Mouse (Mus musculus) embryonic stem cell, embryonic (primary cell): Measurements from ENCODE around the gene Cmya5.

Source experiments
- CTCF ChIA-PET, 4 experiments: fragments of 300-600 bp in 2 of 4; fragments of 350-600 bp in 2 of 4; sonication (Branson Sonifier 250); formaldehyde crosslinking; loops; one replicate each; lab custom pipeline; 2022; ENCODE audit warnings: inconsistent platforms in 2 of 4; lab: Charles Lee
- POLR2A ChIA-PET, 4 experiments: fragments of 300-600 bp in 2 of 4; fragments of 350-600 bp in 2 of 4; sonication (Branson Sonifier 250); formaldehyde crosslinking; loops; one replicate each; lab custom pipeline; 2022; ENCODE audit warnings: antibody characterized with exemption in 4 of 4, inconsistent platforms in 1 of 4; lab: Charles Lee

Gene Cmya5

DNA sequence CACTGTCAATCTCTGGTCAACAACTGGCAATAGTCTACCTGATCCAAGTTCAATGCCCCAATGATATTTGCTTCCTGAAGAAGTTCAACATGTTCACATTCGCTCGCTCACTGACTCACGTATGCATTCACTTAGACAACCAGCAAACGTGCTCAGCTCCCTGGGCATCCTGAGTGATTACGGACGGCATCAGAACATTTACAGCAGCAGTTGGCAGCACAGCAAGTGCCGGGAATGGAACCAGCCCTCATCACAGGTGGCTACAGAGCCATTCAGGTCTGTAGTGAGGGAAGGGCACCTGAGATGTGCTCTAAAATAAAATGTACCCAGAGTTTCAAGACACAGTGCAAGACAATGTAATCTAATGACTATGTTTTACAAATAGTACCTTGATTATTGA lies 7.4 kb downstream of the Cmya5 start:
- ChIA-PET POLR2A (no interaction called here), CTCF (no interaction called here)

DNA sequence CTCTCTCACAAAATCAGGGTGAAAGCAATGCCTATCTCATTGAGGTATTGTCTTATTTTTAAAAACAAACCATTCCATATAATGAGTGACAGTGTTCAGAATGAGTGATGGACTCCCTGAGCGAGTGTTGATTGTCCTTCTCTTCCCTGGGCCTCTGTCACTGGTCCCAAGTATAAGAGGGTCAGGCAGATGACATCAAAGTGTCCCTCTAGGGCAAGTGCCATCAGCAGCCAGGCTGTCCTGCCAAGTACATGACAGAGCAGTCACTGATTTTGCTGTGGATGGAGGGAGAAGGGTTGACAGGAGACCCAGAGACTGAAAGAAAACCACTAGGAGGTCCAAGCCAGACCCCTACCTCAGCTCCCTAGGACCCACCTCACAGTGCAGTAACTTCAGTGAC lies 8.3 kb downstream of the Cmya5 start:
- POLR2A ChIA-PET = no interaction called here
- CTCF ChIA-PET = no interaction called here

DNA sequence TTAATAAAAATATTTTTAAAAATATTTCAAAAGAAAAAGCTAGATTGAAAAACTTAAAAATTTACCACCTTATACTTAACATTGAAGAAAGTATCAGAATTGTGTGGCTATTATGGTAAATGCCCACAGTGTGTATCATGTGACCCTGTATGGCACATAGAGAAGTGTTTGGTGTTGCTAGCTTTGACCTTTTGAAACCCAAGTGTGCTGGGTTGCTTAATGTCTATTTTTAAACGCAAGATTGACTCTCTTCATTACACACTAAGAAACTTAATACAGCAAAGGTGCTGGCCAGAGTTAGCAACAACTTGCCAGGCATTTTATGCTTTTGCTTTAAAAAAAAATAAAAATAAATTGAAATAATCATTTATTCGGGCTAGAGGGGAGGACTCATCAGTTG lies 9.0 kb downstream of the Cmya5 start:
- CTCF ChIA-PET = no interaction called here
- POLR2A ChIA-PET = no interaction called here

DNA sequence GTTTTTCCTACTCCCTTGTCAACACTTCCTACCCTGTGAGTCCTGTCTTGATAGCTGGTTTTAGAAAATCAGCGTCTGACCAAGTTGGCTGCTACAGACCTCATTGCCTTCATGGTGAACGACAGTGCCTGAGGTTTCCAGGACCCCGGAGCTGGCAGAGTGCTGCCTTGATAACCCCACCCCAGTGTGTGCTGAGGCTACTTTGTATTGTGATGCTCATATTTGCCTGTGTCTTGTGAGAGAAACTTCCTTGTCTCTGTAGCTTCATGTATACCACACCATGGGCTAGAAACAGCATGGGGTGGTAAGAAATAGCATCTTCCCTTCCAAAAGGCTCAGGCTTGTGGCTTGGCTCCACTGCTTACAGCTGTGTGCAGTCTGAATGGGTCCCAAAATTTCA lies 13.8 kb downstream of the Cmya5 start:
- CTCF ChIA-PET = no interaction called here
- POLR2A ChIA-PET = no interaction called here

DNA sequence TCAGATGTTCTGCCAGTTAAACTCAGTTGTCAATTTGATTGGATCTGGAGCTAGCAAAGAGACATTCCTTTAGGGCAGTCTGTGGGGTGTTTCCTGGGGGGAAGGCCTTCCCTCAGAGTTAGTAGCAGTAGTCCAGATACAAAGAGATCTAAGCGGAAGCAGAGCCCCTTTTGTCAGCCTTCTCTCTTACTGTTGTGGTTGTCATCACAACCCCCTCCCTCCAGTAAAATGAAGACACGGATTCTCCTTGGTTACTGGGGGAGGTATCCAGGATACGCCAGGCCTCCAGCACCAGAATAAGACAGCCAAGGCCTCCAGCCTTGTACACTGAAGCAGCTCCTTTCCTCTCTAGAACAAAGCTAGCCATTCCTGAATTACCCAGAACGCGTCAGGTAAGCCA lies 15.6 kb downstream of the Cmya5 start:
- ChIA-PET POLR2A (no interaction called here), CTCF (no interaction called here)

DNA sequence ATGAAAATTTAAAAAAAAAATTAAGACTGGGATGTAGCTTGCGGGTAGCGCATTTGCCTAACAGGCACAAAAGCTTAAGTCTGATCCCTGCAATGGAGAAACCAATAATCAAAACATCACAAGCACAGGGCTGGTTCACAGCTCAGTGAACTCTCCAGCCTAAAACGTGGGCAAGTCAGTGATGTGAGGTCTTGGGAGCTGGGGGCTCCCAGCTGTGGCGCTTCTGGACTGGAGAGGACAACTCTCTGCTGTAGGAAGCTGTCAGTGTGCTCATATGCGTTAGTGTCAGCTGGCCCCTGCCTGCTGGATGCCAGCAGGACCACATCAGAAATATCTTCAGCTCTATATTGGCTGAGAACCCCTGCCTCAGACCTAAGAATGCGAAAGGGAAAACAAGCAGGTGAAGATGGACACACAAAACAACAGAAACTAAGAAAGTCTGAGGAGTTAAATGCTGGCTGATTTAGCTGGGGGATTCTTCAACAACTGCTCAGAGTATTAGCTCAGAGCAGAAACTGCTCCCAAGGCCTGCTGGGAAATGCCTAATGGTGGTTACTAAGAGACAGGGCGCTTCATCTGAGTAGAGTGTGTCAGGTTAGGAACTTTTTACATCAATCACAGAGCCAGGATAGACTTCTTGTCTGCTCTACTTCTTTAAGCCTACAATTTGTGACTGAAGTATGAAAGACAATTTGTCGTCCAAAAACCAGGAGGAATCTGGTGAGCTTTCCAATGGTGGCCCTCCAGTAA lies 16.2 kb downstream of the Cmya5 start:
- POLR2A ChIA-PET = no interaction called here
- CTCF ChIA-PET = no interaction called here

DNA sequence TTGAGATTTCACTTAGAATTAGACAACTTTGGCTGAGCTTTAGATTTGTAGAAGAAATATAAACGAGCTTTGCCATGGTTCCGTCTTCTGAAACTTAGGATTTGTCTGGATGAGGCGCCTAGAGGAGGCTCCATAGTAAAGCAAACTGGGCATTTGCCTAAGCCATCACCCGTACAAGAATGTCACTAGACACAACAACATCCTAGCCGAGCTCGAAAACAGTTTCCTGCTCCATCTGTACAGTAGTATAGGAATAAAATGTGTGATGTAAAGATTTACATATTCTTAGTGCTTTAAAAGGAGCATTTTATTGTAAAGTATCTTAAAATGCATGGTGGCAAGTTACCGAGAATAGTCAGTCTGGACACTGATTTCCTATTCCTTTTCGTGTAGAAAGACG lies 22.2 kb downstream of the Cmya5 start:
- ChIA-PET POLR2A (no interaction called here), CTCF (no interaction called here)

DNA sequence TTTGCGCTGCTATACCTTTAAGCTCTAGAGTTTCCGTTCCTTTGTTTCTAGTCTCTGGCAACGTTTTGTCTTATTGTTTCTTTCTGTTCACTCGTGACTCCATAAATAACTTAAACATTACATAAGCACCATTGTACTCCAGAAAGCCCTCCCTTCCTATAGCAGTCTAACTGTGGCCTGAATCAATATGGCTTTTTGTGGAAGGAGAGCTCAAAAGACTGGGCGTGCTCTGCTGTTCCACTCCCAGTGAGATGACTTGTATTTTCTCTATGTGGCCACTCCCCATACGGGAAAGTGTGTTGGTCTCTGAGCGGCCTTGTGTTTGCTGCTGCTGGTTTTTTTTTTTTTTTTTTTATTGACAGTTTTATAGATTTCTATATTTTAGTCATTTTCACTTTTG lies 27.3 kb downstream of the Cmya5 start:
- CTCF ChIA-PET = no interaction called here
- POLR2A ChIA-PET = interaction anchor here in 2 of 4 experiments (0.6 to 0.7 kb wide), 2 partner anchors 59 to 551 kb away, joined by 4 read pairs; no protein-coding TSS in a partner anchor

DNA sequence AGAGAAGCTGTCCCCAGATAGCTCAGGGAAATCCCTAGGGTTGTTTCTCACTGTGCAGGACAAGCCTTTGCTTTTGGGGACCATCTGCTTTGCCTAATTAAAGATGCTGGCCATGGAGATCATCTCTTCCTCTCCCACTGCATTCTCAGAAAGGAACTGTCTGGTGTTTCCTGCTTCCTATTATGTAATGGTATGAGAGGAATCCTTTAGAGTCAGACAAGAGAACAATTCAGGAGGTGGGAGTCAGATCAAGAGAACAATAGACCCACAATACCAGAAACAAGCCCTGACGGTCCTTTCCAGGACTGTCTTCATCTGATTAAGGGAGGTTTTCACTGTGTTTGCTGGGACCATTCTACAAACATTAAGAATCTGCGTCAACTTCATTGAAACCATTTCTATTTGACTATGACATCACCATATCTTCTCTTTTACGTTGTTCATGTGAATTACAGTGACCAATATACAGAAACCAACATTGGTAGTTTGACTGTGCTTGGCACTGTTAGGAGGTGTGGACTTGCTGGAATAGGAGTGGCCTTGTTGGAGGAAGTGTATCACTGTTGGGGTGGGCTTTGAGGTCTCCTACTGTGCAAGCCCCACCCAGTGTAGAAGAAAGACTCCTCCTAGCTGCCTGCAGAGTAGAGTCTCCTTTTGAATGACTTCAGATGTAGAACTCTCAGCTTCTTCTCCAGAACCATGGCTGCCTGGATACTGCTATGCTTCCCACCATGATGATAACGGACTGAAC lies 42.0 kb downstream of the Cmya5 start:
- POLR2A ChIA-PET = no interaction called here
- CTCF ChIA-PET = no interaction called here

DNA sequence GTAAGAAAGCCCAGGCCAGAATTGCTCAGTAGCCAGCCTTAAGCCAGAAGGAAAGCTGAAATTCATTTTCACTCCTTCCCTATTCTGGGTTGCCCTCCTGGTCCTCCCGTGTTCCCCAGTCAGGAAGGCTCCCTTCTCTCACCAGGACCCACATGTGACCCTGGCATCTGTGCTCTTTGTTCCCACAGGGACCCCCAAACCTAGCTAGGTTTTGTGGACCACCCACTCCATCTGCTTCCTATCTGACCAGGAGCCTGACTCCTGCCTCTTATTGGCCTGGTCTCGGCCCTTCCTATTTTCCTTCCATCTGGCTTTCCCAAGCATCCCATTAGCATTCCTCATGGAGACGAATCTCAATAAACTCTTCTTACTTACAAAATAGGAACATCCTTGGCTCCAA lies 45.9 kb downstream of the Cmya5 start:
- ChIA-PET POLR2A (no interaction called here), CTCF (no interaction called here)

DNA sequence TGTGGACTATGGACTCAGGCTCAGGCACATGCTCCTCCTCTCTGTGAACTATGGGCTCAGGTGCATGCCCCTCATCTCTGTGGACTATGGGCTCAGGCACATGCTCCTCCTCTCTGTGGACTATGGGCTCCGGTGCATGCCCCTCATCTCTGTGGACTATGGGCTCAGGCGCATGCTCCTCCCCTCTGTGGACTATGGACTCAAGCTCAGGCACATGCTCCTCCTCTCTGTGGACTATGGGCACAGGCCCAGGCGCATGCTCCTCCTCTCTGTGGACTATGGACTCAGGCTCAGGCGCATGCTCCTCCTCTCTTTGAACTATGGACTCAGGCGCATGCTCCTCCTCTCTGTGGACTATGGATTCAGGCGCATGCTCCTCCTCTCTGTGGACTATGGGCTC lies 47.9 kb downstream of the Cmya5 start:
- ChIA-PET POLR2A (interaction anchor here in 1 of 4 experiments (0.7 kb wide), 1 partner anchor 128 kb away, joined by 5 read pairs; no protein-coding TSS in a partner anchor), CTCF (no interaction called here)

DNA sequence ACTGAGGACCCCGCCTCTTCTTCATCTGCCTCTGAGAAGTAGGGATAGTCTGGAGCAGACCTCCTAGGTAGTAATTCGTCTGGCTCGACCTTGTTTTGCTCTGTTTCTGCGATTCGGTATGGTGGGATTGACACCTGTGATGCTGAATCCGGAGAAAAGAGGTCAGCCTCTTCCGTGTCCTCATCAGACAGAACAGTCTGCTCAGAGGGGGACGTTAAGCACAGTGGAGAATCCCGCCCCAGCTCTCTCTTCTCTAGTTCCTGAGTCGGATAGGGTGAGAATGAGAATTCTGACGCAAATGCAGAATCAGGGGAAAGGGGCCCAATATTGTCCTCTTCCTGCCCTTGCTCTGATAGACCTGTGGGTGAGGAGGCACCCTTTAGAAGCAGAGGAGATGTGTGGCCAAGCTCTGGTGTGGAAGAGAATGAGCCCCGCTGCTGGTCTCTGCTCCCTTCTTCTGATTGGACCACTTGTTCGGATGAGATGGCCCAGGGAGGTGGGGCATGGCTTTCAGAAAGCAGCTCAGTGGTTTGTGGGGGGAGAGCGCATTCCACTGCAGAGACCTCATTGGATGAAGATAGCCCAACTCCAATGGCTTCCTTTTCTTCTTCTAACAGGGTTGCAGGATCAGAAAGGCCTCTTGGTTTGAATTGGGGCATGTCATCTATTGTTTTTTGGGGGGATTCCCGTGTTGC lies 49.3 kb downstream of the Cmya5 start:
- ChIA-PET CTCF (no interaction called here), POLR2A (interaction anchor here in 1 of 4 experiments (0.5 kb wide), 1 partner anchor 97 kb away, joined by 3 read pairs; the partner anchor contains the start of gene Tent2)

DNA sequence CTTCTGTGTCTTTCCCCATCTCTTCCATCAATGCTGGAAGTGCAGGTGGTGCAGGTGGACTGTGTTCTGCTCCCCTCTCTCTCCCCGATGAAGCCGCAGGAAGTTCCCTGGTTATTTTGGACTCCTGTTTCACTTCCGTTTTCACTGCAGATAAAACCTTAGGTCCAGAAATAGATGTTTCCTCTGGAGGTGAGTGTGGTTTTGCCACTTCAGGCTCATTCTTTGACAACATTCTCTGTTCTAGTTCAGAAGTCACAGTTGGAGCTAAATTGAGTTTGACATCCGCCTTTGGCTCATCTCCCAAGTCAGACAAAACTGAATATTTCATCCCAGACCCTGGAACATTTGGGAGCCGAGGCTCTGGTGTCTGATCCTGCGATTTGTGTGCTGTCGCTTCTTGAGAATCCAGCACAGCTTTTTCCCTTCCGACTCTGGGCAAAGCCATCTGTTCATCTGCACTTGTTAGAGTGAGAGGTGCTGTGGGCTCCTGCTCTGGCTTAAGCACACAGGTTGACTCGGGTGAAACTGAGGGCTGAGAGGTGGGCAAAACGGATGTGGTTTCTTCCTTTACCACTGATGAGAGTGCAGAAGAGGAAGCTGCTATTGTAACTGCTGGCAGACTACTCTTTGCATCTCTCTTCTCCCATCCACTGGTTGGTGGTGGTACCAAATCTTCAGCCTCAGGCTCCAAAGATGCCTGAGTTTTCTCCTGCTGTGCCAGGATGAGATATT lies 50.2 kb downstream of the Cmya5 start:
- CTCF ChIA-PET = no interaction called here
- POLR2A ChIA-PET = no interaction called here

DNA sequence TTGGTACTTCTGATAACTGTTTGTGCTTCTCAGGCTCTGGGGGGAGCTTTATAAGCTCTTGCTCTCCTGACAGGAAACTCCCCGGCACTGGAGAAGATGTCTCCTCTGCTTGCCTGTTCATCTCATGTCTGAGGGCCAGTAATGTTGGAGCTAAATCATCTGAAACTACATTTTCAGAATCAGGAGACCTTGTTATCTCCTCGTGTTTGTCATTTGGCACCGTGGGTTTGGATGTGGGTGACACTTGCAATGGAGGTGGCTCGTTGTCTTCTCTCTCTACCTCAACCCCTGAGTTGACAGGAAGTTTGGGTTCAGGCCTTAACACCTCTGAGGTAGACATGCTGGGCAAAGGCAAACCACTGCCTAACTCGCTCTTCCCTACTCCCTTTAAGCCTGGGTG lies 50.8 kb downstream of the Cmya5 start:
- POLR2A ChIA-PET = no interaction called here
- CTCF ChIA-PET = no interaction called here

DNA sequence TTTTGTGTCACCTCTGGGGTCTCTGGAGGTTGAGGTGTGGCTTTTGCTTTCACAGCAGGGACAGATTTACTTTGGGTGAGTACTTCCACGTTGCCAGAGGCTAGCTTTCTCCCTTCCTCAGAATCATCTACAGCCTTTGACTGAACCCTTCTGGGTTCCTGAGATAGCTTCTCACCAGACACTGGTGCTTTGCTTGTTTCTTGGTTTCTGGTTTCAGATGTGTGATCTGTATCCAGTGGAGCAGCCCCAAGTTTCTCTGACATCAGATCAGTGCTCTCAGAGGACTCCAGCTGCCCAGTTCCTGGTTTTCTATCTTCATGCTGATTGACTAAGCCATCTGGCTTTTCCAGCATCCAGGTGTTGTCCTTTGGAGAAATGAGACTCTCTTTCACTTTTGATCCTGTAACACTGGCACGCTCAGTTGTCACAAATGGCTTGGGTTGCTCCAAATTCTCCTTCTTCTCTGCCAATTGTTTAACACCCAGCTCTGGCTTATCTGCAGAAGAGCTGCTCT lies 51.6 kb downstream of the Cmya5 start:
- CTCF ChIA-PET = interaction anchor here in 1 of 4 experiments (0.6 kb wide), 1 partner anchor 23 kb away, joined by 5 read pairs; no protein-coding TSS in a partner anchor
- POLR2A ChIA-PET = interaction anchor here in 1 of 4 experiments (1.7 kb wide), 1 partner anchor 99 kb away, joined by 4 read pairs; the partner anchor contains the start of gene Tent2

DNA sequence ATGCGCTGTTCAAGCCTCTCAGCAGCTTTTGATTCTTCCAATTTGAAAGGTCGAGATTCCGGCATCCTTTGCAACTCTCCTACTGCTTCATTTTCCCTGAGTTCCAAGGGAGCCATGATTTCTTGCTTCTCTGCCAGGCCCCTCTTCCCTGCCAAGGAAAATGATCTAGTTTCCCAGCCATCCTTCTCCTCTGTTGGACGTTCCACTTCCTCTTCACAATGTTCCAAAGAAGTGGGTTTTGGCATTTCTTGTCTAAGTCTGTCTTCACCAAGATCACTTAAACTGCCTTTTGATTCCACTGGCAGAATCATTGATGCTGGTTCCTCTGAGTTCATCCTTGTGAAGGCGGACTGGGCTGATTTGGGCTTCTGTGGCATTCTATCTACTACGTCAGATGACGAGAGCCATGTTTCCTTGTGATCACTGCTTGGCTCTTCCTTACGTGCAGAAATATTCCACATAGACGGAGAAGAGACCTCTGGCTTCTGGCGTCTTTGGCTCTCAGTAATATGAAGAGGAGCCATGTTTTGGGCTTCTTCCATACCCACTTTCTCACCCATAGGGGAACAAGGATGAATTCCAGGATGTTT lies 52.6 kb downstream of the Cmya5 start:
- ChIA-PET CTCF (no interaction called here), POLR2A (interaction anchor here in 1 of 4 experiments (1.7 kb wide), 1 partner anchor 100 kb away, joined by 4 read pairs; the partner anchor contains the start of gene Tent2)

DNA sequence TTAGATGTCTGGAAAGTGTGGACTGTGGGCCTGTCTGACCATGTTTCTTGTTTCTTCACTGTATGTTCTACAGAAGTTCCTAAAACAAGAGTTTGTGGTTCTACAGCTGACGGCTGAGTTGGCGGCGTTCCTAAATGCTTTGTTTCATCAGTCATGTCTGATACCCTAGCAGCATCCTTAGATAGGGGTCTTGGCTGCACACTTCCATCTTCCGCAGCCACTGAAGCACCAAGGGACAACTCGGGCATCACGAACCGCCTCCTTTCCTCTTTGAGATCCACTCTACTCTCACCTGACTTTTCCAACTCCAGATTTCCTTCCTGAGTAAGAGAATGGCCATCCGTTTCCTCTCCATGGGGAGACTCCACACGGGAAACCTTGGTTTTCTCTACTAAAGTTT lies 53.3 kb downstream of the Cmya5 start:
- ChIA-PET POLR2A (no interaction called here), CTCF (no interaction called here)

DNA sequence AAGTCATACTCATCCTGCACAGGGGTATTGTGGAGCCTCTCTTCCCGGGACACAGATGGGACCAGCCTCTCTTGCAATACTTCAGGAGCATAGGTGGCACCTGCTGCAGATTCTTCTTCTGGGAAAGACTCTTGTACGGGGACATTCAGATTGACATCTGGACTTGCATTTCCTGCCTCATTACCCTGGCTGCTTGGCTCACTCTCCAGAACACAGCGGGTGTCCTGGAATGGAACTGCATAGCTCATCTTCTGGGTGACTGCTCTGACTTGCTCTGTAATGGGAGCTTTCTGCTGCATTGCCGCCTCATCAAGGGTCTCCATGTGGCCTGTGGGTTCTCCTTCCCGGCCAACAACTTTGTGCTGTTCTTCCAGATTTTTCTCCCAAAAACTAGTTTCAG lies 55.0 kb downstream of the Cmya5 start:
- CTCF ChIA-PET = no interaction called here
- POLR2A ChIA-PET = no interaction called here

DNA sequence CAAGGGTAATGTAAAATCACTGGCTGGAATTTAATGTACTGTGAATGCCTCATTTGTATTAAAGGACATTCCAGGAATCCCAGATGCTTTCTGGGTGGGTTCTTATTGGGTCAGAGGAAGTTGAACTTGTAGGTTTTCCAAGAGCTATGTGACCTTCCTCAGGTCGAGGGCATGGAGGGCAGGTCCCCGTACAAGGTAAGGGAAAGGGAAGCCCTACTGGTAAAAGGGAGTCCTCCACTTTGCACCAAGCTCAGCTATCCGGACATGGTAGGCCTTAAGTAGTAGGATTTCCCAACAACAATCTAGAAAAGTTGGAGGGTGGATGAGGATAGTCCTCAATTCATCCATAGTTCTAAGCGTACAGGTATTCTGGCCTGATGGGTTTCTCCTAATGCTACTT lies 58.8 kb downstream of the Cmya5 start:
- CTCF ChIA-PET = no interaction called here

More for the DNA sequence above, 58.8 kb downstream of the Cmya5 start:
- POLR2A ChIA-PET = interaction anchor here in 1 of 4 experiments (0.6 kb wide), 1 partner anchor 516 kb away, joined by 8 read pairs; no protein-coding TSS in a partner anchor
